Mouse (Mus musculus): ENCODE measurements around the gene Nabp2.

The Nabp2 gene

GRCm38 (mm10) chr10:128358796-128359195 is 52.5 kb downstream of the Nabp2 start:
- DNase-seq (ENCODE audit: low spot score): peak; percentile 54

Measured in layer of hippocampus, adult 11-12 months (tissue).